Mouse (Mus musculus): ENCODE data around the gene Kctd21. TPM values are rescaled to one million over a fixed set of nuclear protein-coding genes. Genes with fewer than 3 reads are reported as not detected.

The Kctd21 gene
- polyA plus RNA-seq, 1 experiment from 2014 or later: 4.3 TPM

- Histone ChIP-seq H3K4me2 (no peak overlapping the region), H3K9ac (no peak overlapping the region), H3K27ac (no peak overlapping the region), H3K9me3 (no peaks in the 10 kb centered on the region), H3K27me3 (no peaks in the 10 kb centered on the region), H3K36me3 (replicated peaks) (no peaks in the 10 kb centered on the region), H3K4me1 (peaks cover 2% of the 10 kb centered on the region; the same call in 1 of the 2 replicates), H3K4me3 (replicated peaks) (no peak overlapping the region)
- WGBS: 94% methylated on average over 2 of the region's 2 CpGs
- ATAC-seq (ENCODE audit: low FRiP score): no peak
Measured at GRCm38 (mm10) chr7:97342961-97343360, 10.8 kb downstream of the Kctd21 start.

- no peaks in the 10 kb centered on the region for H3K9me3 ChIP-seq
- no peaks in the 10 kb centered on the region for H3K27me3 ChIP-seq
- H3K4me2 ChIP-seq: no peak overlapping the region
- no peak overlapping the region for H3K27ac ChIP-seq
- 88% methylated on average over 2 of the region's 2 CpGs for WGBS
- H3K4me1 ChIP-seq: peaks cover 2% of the 10 kb centered on the region; the same call in 1 of the 2 replicates
- H3K9ac ChIP-seq: no peak overlapping the region
- no peak overlapping the region for H3K4me3 ChIP-seq (replicated peaks)
- H3K36me3 ChIP-seq (replicated peaks): no peaks in the 10 kb centered on the region
- ATAC-seq (ENCODE audit: low FRiP score): no peak
Measured at GRCm38 (mm10) chr7:97344655-97345054, 12.5 kb downstream of the Kctd21 start.

GRCm38 (mm10) chr7:97345229-97345871 lies 13.2 kb downstream of the Kctd21 start:
- Histone ChIP-seq H3K9me3 (no peaks in the 10 kb centered on the region), H3K9ac (no peak overlapping the region), H3K27me3 (no peaks in the 10 kb centered on the region), H3K4me1 (peaks cover 2% of the 10 kb centered on the region; the same call in 1 of the 2 replicates), H3K36me3 (replicated peaks) (no peaks in the 10 kb centered on the region), H3K4me3 (replicated peaks) (no peak overlapping the region), H3K4me2 (no peak overlapping the region), H3K27ac (peak overlapping the region; percentile 26; the same call in 1 of the 2 replicates)
- ATAC-seq (ENCODE audit: low FRiP score): peak; percentile 27; the same call in 1 of the 2 replicates
- whole genome bisulfite sequencing: 70% methylated on average over 10 of the region's 10 CpGs

GRCm38 (mm10) chr7:97346111-97346821 lies 14.1 kb downstream of the Kctd21 start:
- no peak overlapping the region for H3K27ac ChIP-seq
- WGBS: 74% methylated on average over 9 of the region's 9 CpGs
- H3K9me3 ChIP-seq: no peaks in the 10 kb centered on the region
- H3K36me3 ChIP-seq (replicated peaks): no peaks in the 10 kb centered on the region
- ATAC-seq (ENCODE audit: low FRiP score): peak; percentile 20; the same call in 1 of the 2 replicates
- no peaks in the 10 kb centered on the region for H3K27me3 ChIP-seq
- H3K4me1 ChIP-seq: peaks cover 6% of the 10 kb centered on the region; the same call in 1 of the 2 replicates
- H3K4me2 ChIP-seq: no peak overlapping the region
- no peak overlapping the region for H3K4me3 ChIP-seq (replicated peaks)
- H3K9ac ChIP-seq: no peak overlapping the region

GRCm38 (mm10) chr7:97346822-97347166 lies 14.7 kb downstream of the Kctd21 start:
- WGBS: 69% methylated on average over 4 of the region's 4 CpGs
- H3K4me3 ChIP-seq (replicated peaks): no peak overlapping the region
- H3K4me1 ChIP-seq: peaks cover 6% of the 10 kb centered on the region; the same call in 1 of the 2 replicates
- no peak overlapping the region for H3K27ac ChIP-seq
- no peaks in the 10 kb centered on the region for H3K36me3 ChIP-seq (replicated peaks)
- H3K9ac ChIP-seq: no peak overlapping the region
- H3K9me3 ChIP-seq: no peaks in the 10 kb centered on the region
- no peak for ATAC-seq (ENCODE audit: low FRiP score)
- H3K4me2 ChIP-seq: no peak overlapping the region
- H3K27me3 ChIP-seq: no peaks in the 10 kb centered on the region

GRCm38 (mm10) chr7:97347464-97347863 lies 15.3 kb downstream of the Kctd21 start:
- Histone ChIP-seq H3K27ac (no peak overlapping the region), H3K27me3 (no peaks in the 10 kb centered on the region), H3K4me2 (no peak overlapping the region), H3K36me3 (replicated peaks) (no peaks in the 10 kb centered on the region), H3K9ac (no peak overlapping the region), H3K4me3 (replicated peaks) (no peak overlapping the region), H3K4me1 (peaks cover 6% of the 10 kb centered on the region; the same call in 1 of the 2 replicates), H3K9me3 (no peaks in the 10 kb centered on the region)
- whole genome bisulfite sequencing: 98% methylated on average over 15 of the region's 15 CpGs
- no peak for ATAC-seq (ENCODE audit: low FRiP score)

GRCm38 (mm10) chr7:97348318-97348717 lies 16.2 kb downstream of the Kctd21 start:
- H3K4me1 ChIP-seq: peaks cover 6% of the 10 kb centered on the region; the same call in 1 of the 2 replicates
- H3K9ac ChIP-seq: no peak overlapping the region
- no peak overlapping the region for H3K4me2 ChIP-seq
- H3K27me3 ChIP-seq: no peaks in the 10 kb centered on the region
- H3K27ac ChIP-seq: no peak overlapping the region
- no peaks in the 10 kb centered on the region for H3K9me3 ChIP-seq
- H3K4me3 ChIP-seq (replicated peaks): no peak overlapping the region
- 85% methylated on average over 3 of the region's 3 CpGs for WGBS
- no peak for ATAC-seq (ENCODE audit: low FRiP score)
- no peaks in the 10 kb centered on the region for H3K36me3 ChIP-seq (replicated peaks)

- Histone ChIP-seq H3K27ac (no peak overlapping the region), H3K27me3 (no peaks in the 10 kb centered on the region), H3K4me3 (replicated peaks) (no peak overlapping the region), H3K9ac (no peak overlapping the region), H3K9me3 (no peaks in the 10 kb centered on the region), H3K4me2 (no peak overlapping the region), H3K4me1 (peaks cover 6% of the 10 kb centered on the region; the same call in 1 of the 2 replicates), H3K36me3 (replicated peaks) (no peaks in the 10 kb centered on the region)
- no peak for ATAC-seq (ENCODE audit: low FRiP score)
- 81% methylated on average over 5 of the region's 5 CpGs for WGBS
Measured at GRCm38 (mm10) chr7:97348836-97349235, 16.7 kb downstream of the Kctd21 start.

GRCm38 (mm10) chr7:97349438-97349837 lies 17.3 kb downstream of the Kctd21 start:
- Histone ChIP-seq H3K27ac (no peak overlapping the region), H3K4me2 (no peak overlapping the region), H3K4me1 (peaks cover 6% of the 10 kb centered on the region; the same call in 1 of the 2 replicates), H3K9me3 (no peaks in the 10 kb centered on the region), H3K27me3 (no peaks in the 10 kb centered on the region), H3K9ac (no peak overlapping the region), H3K4me3 (replicated peaks) (no peak overlapping the region), H3K36me3 (replicated peaks) (no peaks in the 10 kb centered on the region)
- WGBS: 84% methylated on average over 6 of the region's 6 CpGs
- no peak for ATAC-seq (ENCODE audit: low FRiP score)

GRCm38 (mm10) chr7:97350891-97351290 lies 18.8 kb downstream of the Kctd21 start:
- Histone ChIP-seq H3K36me3 (replicated peaks) (no peaks in the 10 kb centered on the region), H3K4me3 (replicated peaks) (no peak overlapping the region), H3K9ac (no peak overlapping the region), H3K9me3 (no peaks in the 10 kb centered on the region), H3K4me2 (no peak overlapping the region), H3K27me3 (no peaks in the 10 kb centered on the region), H3K4me1 (peaks cover 10% of the 10 kb centered on the region; the same call in 1 of the 2 replicates), H3K27ac (no peak overlapping the region)
- 93% methylated on average over 5 of the region's 5 CpGs for WGBS
- ATAC-seq (ENCODE audit: low FRiP score): no peak

GRCm38 (mm10) chr7:97351792-97352513 lies 19.8 kb downstream of the Kctd21 start:
- Histone ChIP-seq H3K4me2 (no peak overlapping the region), H3K36me3 (replicated peaks) (no peaks in the 10 kb centered on the region), H3K4me3 (replicated peaks) (no peak overlapping the region), H3K9me3 (no peaks in the 10 kb centered on the region), H3K4me1 (peaks cover 8% of the 10 kb centered on the region; the same call in 1 of the 2 replicates), H3K27ac (no peak overlapping the region), H3K27me3 (no peaks in the 10 kb centered on the region), H3K9ac (no peak overlapping the region)
- no peak for ATAC-seq (ENCODE audit: low FRiP score)
- 86% methylated on average over 11 of the region's 11 CpGs for WGBS

GRCm38 (mm10) chr7:97353356-97353755 lies 21.2 kb downstream of the Kctd21 start:
- ATAC-seq (ENCODE audit: low FRiP score): no peak
- H3K27me3 ChIP-seq: no peaks in the 10 kb centered on the region
- WGBS: 88% methylated on average over 6 of the region's 6 CpGs

More at GRCm38 (mm10) chr7:97353356-97353755, 21.2 kb downstream of the Kctd21 start:
- H3K9me3 ChIP-seq: no peaks in the 10 kb centered on the region
- H3K4me3 ChIP-seq (replicated peaks): no peak overlapping the region
- H3K36me3 ChIP-seq (replicated peaks): no peaks in the 10 kb centered on the region
- no peak overlapping the region for H3K4me2 ChIP-seq
- H3K27ac ChIP-seq: no peak overlapping the region
- H3K4me1 ChIP-seq: peaks cover 8% of the 10 kb centered on the region; the same call in 1 of the 2 replicates
- no peak overlapping the region for H3K9ac ChIP-seq
